Mouse (Mus musculus) right cerebral cortex, postnatal 14 days (tissue): ENCODE results near the gene Kif6.

Source experiments
- DNase-seq: peaks from one replicate; pipeline ENCODE4 v3.0.0; 2022

Kif6 gene

DNA sequence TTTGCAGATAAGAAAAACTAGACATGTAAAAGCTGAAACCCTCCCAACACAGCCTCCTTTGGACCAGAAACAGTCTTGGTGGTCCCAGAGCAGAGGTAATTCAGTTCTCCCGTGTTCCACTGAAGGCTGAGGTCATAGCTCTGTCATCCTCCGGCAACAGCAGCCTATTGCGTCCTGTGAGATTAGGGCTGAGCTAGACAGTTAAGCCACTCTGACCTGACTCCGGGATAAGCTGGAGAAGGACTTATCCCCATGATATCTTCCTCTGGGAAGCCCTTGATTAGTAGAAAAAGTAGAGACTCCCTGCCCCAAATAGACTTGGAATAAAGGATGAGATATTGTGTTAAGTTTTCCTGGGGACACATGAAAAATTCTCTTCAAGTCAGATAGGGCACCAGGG lies 319.6 kb downstream of the Kif6 start:
- DNase-seq: no peak

DNA sequence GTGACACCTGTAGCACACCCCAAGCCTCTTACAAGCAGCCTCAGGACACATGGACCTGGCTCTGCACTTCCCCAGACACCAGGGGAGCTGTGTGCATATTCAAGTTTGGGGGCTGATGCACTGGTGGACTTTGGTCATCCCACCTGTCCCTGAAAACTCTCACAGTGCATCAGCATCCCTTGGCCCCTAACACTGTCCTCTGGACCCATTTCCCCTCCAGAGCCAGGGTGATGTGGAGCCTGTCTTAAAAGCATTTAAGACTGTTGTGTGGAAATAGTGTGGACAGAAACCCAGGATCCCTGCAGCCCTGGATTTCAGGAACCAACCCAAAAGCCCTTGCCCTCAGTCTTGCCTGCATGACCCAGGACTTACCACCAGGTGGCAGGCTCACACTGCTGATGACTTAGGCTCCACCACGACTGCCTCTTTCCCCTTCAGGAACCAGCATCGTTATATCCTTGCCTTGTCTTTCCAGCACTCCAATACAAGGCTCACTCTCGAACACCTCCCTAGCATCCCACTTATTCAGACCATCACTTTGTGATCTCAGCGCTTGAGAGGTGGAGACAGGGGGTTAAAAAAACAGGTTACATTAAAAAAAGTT lies 320.8 kb downstream of the Kif6 start:
- DNase-seq: peak; percentile 80

DNA sequence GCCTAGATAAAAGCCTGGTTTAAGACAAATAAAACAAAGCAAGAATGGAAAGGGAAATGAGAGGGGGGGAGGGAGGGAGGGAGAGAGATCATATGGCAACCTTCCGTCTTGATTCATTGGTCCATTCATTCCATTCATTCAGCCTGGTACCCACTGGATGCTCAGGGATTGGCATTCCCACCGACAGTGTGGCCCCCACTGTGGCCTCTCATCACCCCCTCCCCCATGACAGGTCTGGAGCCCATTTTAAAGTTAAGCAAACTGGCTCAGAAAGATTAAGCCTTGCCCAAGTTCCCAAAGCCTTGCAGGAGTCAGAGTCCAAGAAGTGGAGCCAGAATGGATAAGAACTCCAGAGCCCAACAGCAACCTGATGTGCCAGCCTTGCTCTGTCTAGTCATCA lies 321.3 kb downstream of the Kif6 start:
- DNase-seq: no peak

DNA sequence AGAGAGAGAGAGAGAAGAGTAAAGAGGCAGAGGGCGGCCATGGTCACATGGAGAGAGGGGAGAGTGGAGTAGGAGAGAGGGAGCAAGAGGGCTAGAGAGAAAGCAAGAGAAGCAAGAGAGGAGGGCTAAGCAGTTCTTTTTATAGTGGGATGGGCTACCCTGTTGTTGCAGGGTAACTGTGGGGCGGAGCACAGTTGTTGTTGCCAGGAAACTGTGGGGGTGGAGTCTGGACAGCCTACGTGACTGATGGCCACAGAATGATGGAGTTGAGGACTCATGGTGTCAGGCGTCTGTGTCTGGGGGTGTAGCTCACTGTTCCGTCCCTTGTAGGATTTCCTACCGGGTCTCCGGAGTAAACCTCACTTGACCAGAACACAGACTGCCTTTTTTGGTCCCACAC lies 324.2 kb downstream of the Kif6 start:
- no peak for DNase-seq

DNA sequence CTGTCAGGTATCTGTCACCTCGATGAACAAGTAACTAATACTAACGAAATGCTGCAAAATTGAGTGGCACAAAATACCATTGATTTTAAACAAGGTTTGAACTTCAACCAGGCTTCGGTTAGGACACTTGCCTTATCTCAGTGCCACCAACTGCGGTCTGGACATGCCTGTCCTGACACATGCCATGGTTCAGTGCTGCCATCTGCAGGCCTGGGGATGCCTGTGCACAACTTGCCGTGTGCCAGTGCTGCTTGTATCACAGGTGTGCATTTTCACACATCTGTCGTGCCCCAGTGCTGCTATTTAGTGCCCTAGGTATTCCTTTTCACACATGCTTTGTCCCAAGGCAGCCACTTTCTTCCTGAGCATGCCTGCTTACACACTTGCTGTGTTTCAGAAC lies 327.7 kb downstream of the Kif6 start:
- DNase-seq: no peak

DNA sequence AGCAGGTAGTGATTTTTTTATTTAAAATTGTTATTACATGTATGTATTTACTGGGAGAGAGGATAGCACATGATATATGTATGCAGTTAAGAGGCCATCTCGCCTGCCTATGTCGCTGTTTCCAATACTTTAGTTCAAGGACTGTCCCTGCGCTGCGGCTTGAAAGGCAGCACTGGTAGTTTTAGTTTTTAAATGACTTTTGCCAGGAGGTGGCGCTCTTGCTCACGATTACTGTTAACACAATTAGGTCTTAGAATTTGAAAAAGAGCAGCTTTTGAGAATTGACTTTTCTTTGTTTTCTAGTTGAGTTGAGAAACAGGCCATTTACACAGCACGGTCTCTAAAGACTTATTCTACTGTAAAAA lies 336.5 kb downstream of the Kif6 start:
- peak; percentile 87 for DNase-seq

DNA sequence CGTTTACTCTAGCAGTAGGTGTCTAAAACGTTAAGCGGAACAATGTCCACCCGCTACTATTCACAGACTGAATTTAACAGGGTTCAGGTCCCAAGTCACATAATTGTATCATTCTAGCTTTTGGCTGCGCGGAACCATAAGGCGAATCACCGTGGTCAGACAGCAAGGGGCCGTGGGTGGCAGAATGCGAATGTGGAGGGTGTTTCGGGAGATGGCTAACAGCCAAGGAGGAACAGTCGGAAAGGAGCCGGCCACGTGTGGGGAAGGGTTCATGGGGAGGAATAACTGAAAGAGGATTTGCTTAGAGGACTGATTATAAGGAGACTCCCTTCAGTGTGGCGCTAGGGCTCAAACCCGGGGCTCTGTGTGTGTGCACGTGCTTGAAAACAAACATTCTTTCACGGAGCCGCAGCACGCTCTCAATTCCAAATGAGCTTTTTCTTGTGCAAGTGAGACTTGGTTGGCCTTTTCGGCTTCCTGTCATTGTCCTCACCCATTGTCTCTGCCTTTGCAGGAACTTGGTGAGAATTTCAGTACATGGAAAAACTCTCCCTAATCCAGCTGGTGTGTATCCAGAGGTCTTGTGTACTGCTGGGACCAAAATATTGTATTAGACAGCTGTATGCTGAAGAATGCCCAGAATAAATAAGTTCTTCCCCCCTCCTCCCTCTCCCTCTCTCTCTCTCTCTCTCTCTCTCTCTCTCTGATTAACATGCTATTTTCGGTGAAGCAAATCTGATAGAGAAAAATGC lies 337.1 kb downstream of the Kif6 start:
- peak; percentile 13 for DNase-seq

DNA sequence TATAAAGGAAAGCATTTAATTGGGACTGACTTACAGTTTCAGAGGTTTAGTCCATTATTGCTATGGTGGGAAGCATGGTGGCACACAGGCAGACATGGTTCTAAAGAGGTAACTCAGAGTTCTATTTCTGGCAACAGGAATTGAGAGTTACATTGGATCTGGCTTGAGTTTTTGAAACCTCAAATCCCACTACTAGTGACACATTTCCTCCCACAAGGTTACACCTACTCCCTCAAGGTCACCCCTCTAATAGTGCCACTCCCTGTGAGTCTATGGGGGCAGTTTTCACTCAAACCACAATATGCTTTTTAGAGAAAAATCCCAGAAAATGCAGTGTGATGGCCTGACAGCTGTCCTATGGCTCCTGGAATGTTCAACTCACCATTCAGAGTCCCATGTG lies 344.1 kb downstream of the Kif6 start:
- DNase-seq: no peak
